ENCODE assay signal across 7 mouse cellular contexts in genomic region chr16:23993351-23994321, GRCm38 (mm10). TPM values are rescaled to one million over a fixed set of nuclear protein-coding genes. Genes with fewer than 3 reads are reported as not detected.
DNase-seq lines count a peak whose midpoint lies in the region; ATAC-seq and TF ChIP-seq lines count a peak whose summit lies in the region.

No protein-coding gene starts in this region.

- no peak overlapping the region for H3K9ac ChIP-seq in limb, embryonic 12.5 days (replicated peaks)
- no peak overlapping the region for H3K9ac ChIP-seq in intestine, embryonic 14.5 days (ENCODE audit: low read length)
- H3K9ac ChIP-seq in liver, embryonic 15.5 days = no peak overlapping the region
- peak overlapping the region; percentile 38; the same call in 1 of the 2 replicates for H3K9ac ChIP-seq in stomach, postnatal 0 days (ENCODE audit: low read length)

- TF ChIP-seq EP300 in stomach, postnatal 0 days (optimal IDR thresholded peaks at IDR 0.05) = peak; percentile 64

- H3K27ac ChIP-seq in limb, embryonic 12.5 days = no peak overlapping the region
- no peak overlapping the region for H3K27ac ChIP-seq in limb, embryonic 10.5 days
- no peak overlapping the region for H3K27ac ChIP-seq in intestine, embryonic 14.5 days (ENCODE audit: low read depth)
- H3K27ac ChIP-seq in liver, embryonic 15.5 days (replicated peaks) = peak overlapping the region; percentile 31; the same call in 1 of the 2 replicates
- H3K27ac ChIP-seq in stomach, postnatal 0 days (replicated peaks) = peak overlapping the region; percentile 81

- H3K4me3 ChIP-seq in limb, embryonic 12.5 days (replicated peaks) = no peak overlapping the region
- H3K4me3 ChIP-seq in limb, embryonic 10.5 days = no peak overlapping the region
- H3K4me3 ChIP-seq in intestine, embryonic 14.5 days (ENCODE audit: low read depth, low read length) = no peak overlapping the region
- H3K4me3 ChIP-seq in liver, embryonic 15.5 days (replicated peaks) = no peak overlapping the region
- peak overlapping the region; percentile 12; the same call in 1 of the 2 replicates for H3K4me3 ChIP-seq in stomach, postnatal 0 days (ENCODE audit: low read depth, low read length)

- H3K4me2 ChIP-seq in limb, embryonic 12.5 days = peak overlapping the region; percentile 3
- H3K4me2 ChIP-seq in intestine, embryonic 14.5 days (ENCODE audit: low read length) = peak overlapping the region; percentile 45
- peak overlapping the region; percentile 33 for H3K4me2 ChIP-seq in liver, embryonic 15.5 days
- peak overlapping the region; percentile 42 for H3K4me2 ChIP-seq in stomach, postnatal 0 days (replicated peaks; ENCODE audit: low read depth)

- H3K27me3 ChIP-seq in limb, embryonic 12.5 days = 0 out of 2 replicates have a peak, but pooled peaks cover 3% of the 10 kb centered on the region
- H3K27me3 ChIP-seq in limb, embryonic 10.5 days (ENCODE audit: low read depth, poor library complexity, severe bottlenecking) = peaks cover 10% of the 10 kb centered on the region
- H3K27me3 ChIP-seq in intestine, embryonic 14.5 days (replicated peaks; ENCODE audit: control insufficient read depth, insufficient read depth, low read length) = no peaks in the 10 kb centered on the region
- H3K27me3 ChIP-seq in liver, embryonic 15.5 days = peaks cover 52% of the 10 kb centered on the region
- H3K27me3 ChIP-seq in stomach, postnatal 0 days (ENCODE audit: control insufficient read depth, insufficient read depth, low read length) = no peaks in the 10 kb centered on the region

- no peak for ATAC-seq in limb, embryonic 12.5 days (ENCODE audit: insufficient number of reproducible peaks, insufficient read depth, low FRiP score, low TSS enrichment, low read depth)
- peak; percentile 34; the same call in 1 of the 2 replicates for ATAC-seq in intestine, embryonic 14.5 days (replicated peaks; ENCODE audit: low FRiP score, low TSS enrichment, low read depth)
- ATAC-seq in liver, embryonic 15.5 days (ENCODE audit: insufficient read depth) = peak; percentile 41
- ATAC-seq in stomach, postnatal 0 days (ENCODE audit: low FRiP score, low TSS enrichment) = peak; percentile 35

- no peak for DNase-seq in limb, embryonic 10.5 days (ENCODE audit: low spot score)
- DNase-seq in intestine, embryonic 14.5 days (ENCODE audit: low spot score) = peak; percentile 65
- peak; percentile 56 for DNase-seq in stomach, postnatal 0 days (ENCODE audit: low spot score)
- no peak for DNase-seq in right cerebral cortex, postnatal 10 days (ENCODE audit: low spot score in 2 of 2)
- DNase-seq in urinary bladder, postnatal 4 days (ENCODE audit: low spot score in 2 of 2) = no peak

- no peaks in the 10 kb centered on the region for H3K9me3 ChIP-seq in limb, embryonic 12.5 days
- no peaks in the 10 kb centered on the region for H3K9me3 ChIP-seq in limb, embryonic 10.5 days (replicated peaks)
- no peaks in the 10 kb centered on the region for H3K9me3 ChIP-seq in intestine, embryonic 14.5 days (ENCODE audit: control insufficient read depth, low read length)
- no peaks in the 10 kb centered on the region for H3K9me3 ChIP-seq in liver, embryonic 15.5 days (replicated peaks)
- H3K9me3 ChIP-seq in stomach, postnatal 0 days (ENCODE audit: control insufficient read depth, low read length) = no peaks in the 10 kb centered on the region

- no peak for TF ChIP-seq CTCF in stomach, postnatal 0 days (IDR thresholded peaks at IDR 0.05; ENCODE audit: low read depth)

- 41% methylated on average over 17 of the region's 17 CpGs for WGBS in limb, embryonic 12.5 days
- 51% methylated on average over 17 of the region's 17 CpGs for WGBS in limb, embryonic 10.5 days
- 22% methylated on average over 17 of the region's 17 CpGs for WGBS in intestine, embryonic 14.5 days
- 23% methylated on average over 17 of the region's 17 CpGs for WGBS in liver, embryonic 15.5 days (ENCODE audit: insufficient replicate concordance)
- WGBS in stomach, postnatal 0 days = 26% methylated on average over 17 of the region's 17 CpGs

- H3K4me1 ChIP-seq in limb, embryonic 12.5 days (replicated peaks) = peaks cover 25% of the 10 kb centered on the region
- peaks cover 25% of the 10 kb centered on the region for H3K4me1 ChIP-seq in limb, embryonic 10.5 days
- H3K4me1 ChIP-seq in intestine, embryonic 14.5 days (replicated peaks; ENCODE audit: control insufficient read depth, insufficient read depth, low read length) = peaks cover 19% of the 10 kb centered on the region
- peaks cover 23% of the 10 kb centered on the region; the same call in 1 of the 2 replicates for H3K4me1 ChIP-seq in liver, embryonic 15.5 days (replicated peaks)
- H3K4me1 ChIP-seq in stomach, postnatal 0 days (replicated peaks; ENCODE audit: control insufficient read depth, insufficient read depth) = peaks cover 3% of the 10 kb centered on the region; the same call in 1 of the 2 replicates

- no peaks in the 10 kb centered on the region for H3K36me3 ChIP-seq in limb, embryonic 12.5 days
- no peaks in the 10 kb centered on the region for H3K36me3 ChIP-seq in limb, embryonic 10.5 days
- no peaks in the 10 kb centered on the region for H3K36me3 ChIP-seq in intestine, embryonic 14.5 days (ENCODE audit: control insufficient read depth, insufficient read depth, low read length)
- no peaks in the 10 kb centered on the region for H3K36me3 ChIP-seq in liver, embryonic 15.5 days (replicated peaks)
- H3K36me3 ChIP-seq in stomach, postnatal 0 days (ENCODE audit: control insufficient read depth, insufficient read depth, low read length) = no peaks in the 10 kb centered on the region

RNA-seq across cellular contexts. Expression of gene Bcl6, which starts 5.0 kb away (rescaled TPM):
- 0.41 and 0.48 TPM in 2 replicates for polyA plus RNA-seq in limb, embryonic 12.5 days (2016; fragmentation: Nextera tagmentation; extraction: Ambion mirVana)
- 0.08 and 0.10 TPM in 2 replicates for polyA plus RNA-seq in limb, embryonic 10.5 days (2016; fragmentation: Nextera tagmentation; extraction: Ambion mirVana)
- polyA plus RNA-seq in intestine, embryonic 14.5 days (2014; fragmentation: Nextera tagmentation; extraction: Ambion mirVana) = 0.49 and 0.95 TPM in 2 replicates
- polyA plus RNA-seq in liver, embryonic 15.5 days (2015; fragmentation: Nextera tagmentation; extraction: Ambion mirVana) = 0.25 and 0.33 TPM in 2 replicates
- polyA plus RNA-seq in stomach, postnatal 0 days (2015; fragmentation: Nextera tagmentation; extraction: Ambion mirVana) = 0.23 and 0.30 TPM in 2 replicates

RNA-seq across cellular contexts. Expression of gene Gm37419, which starts 5.4 kb away (rescaled TPM):
- not detected in 2 replicates for polyA plus RNA-seq in limb, embryonic 12.5 days (2016; fragmentation: Nextera tagmentation; extraction: Ambion mirVana)
- polyA plus RNA-seq in limb, embryonic 10.5 days (2016; fragmentation: Nextera tagmentation; extraction: Ambion mirVana) = not detected in 2 replicates
- polyA plus RNA-seq in intestine, embryonic 14.5 days (2014; fragmentation: Nextera tagmentation; extraction: Ambion mirVana) = not detected in 2 replicates
- polyA plus RNA-seq in liver, embryonic 15.5 days (2015; fragmentation: Nextera tagmentation; extraction: Ambion mirVana) = not detected in 2 replicates
- not detected in 2 replicates for polyA plus RNA-seq in stomach, postnatal 0 days (2015; fragmentation: Nextera tagmentation; extraction: Ambion mirVana)

Comparison
In these comparisons a context has a peak if more than half of its experiments do, and no peak if none do; other contexts are left out.
1. H3K27ac ChIP-seq: peak in liver, embryonic 15.5 days (single experiment) and stomach, postnatal 0 days (single experiment); none in limb, embryonic 12.5 days (single experiment), limb, embryonic 10.5 days (single experiment) and intestine, embryonic 14.5 days (single experiment).
2. DNase-seq: peak in intestine, embryonic 14.5 days (single experiment) and stomach, postnatal 0 days (single experiment); none in limb, embryonic 10.5 days (single experiment), right cerebral cortex, postnatal 10 days (0 of 2) and urinary bladder, postnatal 4 days (0 of 2).
3. Peak in every context shown above with its lines, with median percentiles within 50 percentile points of each other: H3K4me2 ChIP-seq.